22 mouse cellular contexts compared by ENCODE assay signal in the genomic region with DNA sequence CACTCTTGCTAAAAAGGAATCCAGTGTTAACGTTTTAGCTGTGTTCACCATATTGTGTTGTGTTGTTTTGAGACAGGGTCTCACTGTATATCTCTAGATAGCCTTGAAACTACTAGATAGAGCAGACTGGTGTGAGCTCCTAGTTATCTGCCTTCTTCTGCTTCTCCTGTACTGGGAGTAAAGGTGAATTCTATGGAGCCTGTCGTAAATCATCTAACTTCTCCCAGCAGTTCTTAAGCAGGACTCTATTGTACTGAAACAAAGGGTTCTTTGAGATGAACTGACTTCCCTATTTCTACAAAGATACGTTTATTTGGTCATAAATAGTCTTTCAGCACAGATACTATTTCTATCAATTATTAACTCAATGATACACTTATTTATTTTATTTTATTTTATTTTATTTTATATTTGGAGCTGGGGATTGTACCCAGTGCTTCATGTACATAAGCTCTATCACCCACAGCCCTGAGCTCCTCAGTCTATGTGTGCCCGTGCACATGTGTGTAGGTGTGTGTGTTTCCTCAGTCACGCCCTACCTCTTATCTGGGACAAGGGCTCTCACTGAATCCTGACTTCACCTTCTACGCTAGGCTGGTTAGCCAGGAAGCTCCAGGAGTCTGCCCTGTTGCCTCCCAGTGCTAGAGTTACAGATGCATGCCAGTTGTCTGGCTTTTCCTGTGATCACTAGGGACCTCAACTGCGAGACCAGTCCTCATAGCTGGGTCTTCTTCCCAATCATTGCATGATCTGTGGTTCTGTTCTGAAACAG. TPM values are rescaled to one million over a fixed set of nuclear protein-coding genes. Genes with fewer than 3 reads are reported as not detected.
DNase-seq lines count a peak whose midpoint lies in the region; ATAC-seq and TF ChIP-seq lines count a peak whose summit lies in the region.
"Had no signal": no experiment of that assay in that cellular context is flagged by ENCODE, and none has a peak within 500 bp of the region (broad histone marks: within the 10 kb centered on the region; RNA-seq: fewer than 3 reads in every experiment).

No protein-coding gene starts in this region.

- no peaks in the 10 kb centered on the region for H3K9me3 ChIP-seq in kidney, postnatal 0 days (replicated peaks; ENCODE audit: low read length)
- no peaks in the 10 kb centered on the region for H3K9me3 ChIP-seq in midbrain, postnatal 0 days (ENCODE audit: low read length)
- H3K9me3 ChIP-seq: embryonic facial prominence, embryonic 10.5 days; heart, embryonic 10.5 days; hindbrain, embryonic 15.5 days; neural tube, embryonic 12.5 days had no signal

- H3K4me1 ChIP-seq in kidney, postnatal 0 days (replicated peaks; ENCODE audit: insufficient read depth, low read length), result peaks cover 7% of the 10 kb centered on the region; the same call in 1 of the 2 replicates
- 0 out of 2 replicates have a peak, but pooled peaks cover 3% of the 10 kb centered on the region for H3K4me1 ChIP-seq in lung, adult 2 months (ENCODE audit: control insufficient read depth, insufficient read depth, low read length)
- peaks cover 15% of the 10 kb centered on the region; the same call in 1 of the 2 replicates for H3K4me1 ChIP-seq in small intestine, adult 2 months (ENCODE audit: control insufficient read depth, insufficient read depth, insufficient read length, low read length)
- H3K4me1 ChIP-seq in midbrain, postnatal 0 days (ENCODE audit: insufficient read depth, low read length), result peaks cover 7% of the 10 kb centered on the region; the same call in 1 of the 2 replicates

- no peak overlapping the region for H3K4me2 ChIP-seq in kidney, postnatal 0 days (ENCODE audit: low read length)
- H3K4me2 ChIP-seq in midbrain, postnatal 0 days (ENCODE audit: low read depth, low read length, poor library complexity, severe bottlenecking), result no peak overlapping the region
- H3K4me2 ChIP-seq: hindbrain, embryonic 15.5 days; neural tube, embryonic 12.5 days had no signal

- no peak overlapping the region for H3K27ac ChIP-seq in kidney, postnatal 0 days
- peak overlapping the region; percentile 81 for H3K27ac ChIP-seq in small intestine, adult 2 months (ENCODE audit: insufficient read depth, low read depth, low read length)
- H3K27ac ChIP-seq in midbrain, postnatal 0 days (ENCODE audit: low read depth, low read length), result no peak overlapping the region
- H3K27ac ChIP-seq: embryonic facial prominence, embryonic 10.5 days; heart, embryonic 10.5 days; hindbrain, embryonic 15.5 days; left cerebral cortex, adult 2 months; neural tube, embryonic 12.5 days had no signal

- H3K27me3 ChIP-seq in kidney, postnatal 0 days (ENCODE audit: insufficient read depth, low read length), result no peaks in the 10 kb centered on the region
- H3K27me3 ChIP-seq in small intestine, adult 2 months (ENCODE audit: control insufficient read depth, insufficient read depth, low read length), result no peaks in the 10 kb centered on the region
- no peaks in the 10 kb centered on the region for H3K27me3 ChIP-seq in midbrain, postnatal 0 days (ENCODE audit: insufficient read depth, low read length)
- H3K27me3 ChIP-seq: hindbrain, embryonic 15.5 days; neural tube, embryonic 12.5 days had no signal

- H3K36me3 ChIP-seq in kidney, postnatal 0 days (ENCODE audit: insufficient read depth, low read length), result no peaks in the 10 kb centered on the region
- H3K36me3 ChIP-seq in small intestine, adult 2 months (ENCODE audit: control insufficient read depth, insufficient read depth, low read length), result 0 out of 2 replicates have a peak, but pooled peaks cover 2% of the 10 kb centered on the region
- peaks cover 9% of the 10 kb centered on the region; the same call in 1 of the 2 replicates for H3K36me3 ChIP-seq in midbrain, postnatal 0 days (ENCODE audit: insufficient read depth, low read length)
- H3K36me3 ChIP-seq: hindbrain, embryonic 15.5 days had no signal

- WGBS in kidney, postnatal 0 days, result 61% methylated on average over 7 of the region's 7 CpGs
- WGBS in lung, adult 2 months, result 75% methylated on average over 7 of the region's 7 CpGs
- whole genome bisulfite sequencing in small intestine, adult 2 months, result 24% methylated on average over 7 of the region's 7 CpGs
- WGBS in midbrain, postnatal 0 days, result 80% methylated on average over 7 of the region's 7 CpGs

- H3K4me3 ChIP-seq in kidney, postnatal 0 days (replicated peaks; ENCODE audit: low read depth, low read length), result no peak overlapping the region
- H3K4me3 ChIP-seq in lung, adult 2 months (replicated peaks; ENCODE audit: extremely low read depth, low read depth, low read length), result no peak overlapping the region
- H3K4me3 ChIP-seq in small intestine, adult 2 months (ENCODE audit: low read depth, low read length), result no peak overlapping the region
- no peak overlapping the region for H3K4me3 ChIP-seq in midbrain, postnatal 0 days (ENCODE audit: low read depth, low read length)
- H3K4me3 ChIP-seq: embryonic facial prominence, embryonic 10.5 days; heart, embryonic 10.5 days; hindbrain, embryonic 15.5 days; left cerebral cortex, adult 2 months; neural tube, embryonic 12.5 days had no signal

- no peak for TF ChIP-seq POLR2A in lung, adult 2 months (IDR thresholded peaks at IDR 0.05; ENCODE audit: borderline replicate concordance, extremely low read depth, low read depth, low read length)
- no peak for TF ChIP-seq POLR2A in small intestine, adult 2 months (IDR thresholded peaks at IDR 0.05; ENCODE audit: low read depth, low read length)

- H3K9ac ChIP-seq in kidney, postnatal 0 days (ENCODE audit: low read depth, low read length), result no peak overlapping the region
- no peak overlapping the region for H3K9ac ChIP-seq in midbrain, postnatal 0 days (replicated peaks; ENCODE audit: low read length, poor library complexity, severe bottlenecking)
- H3K9ac ChIP-seq: forebrain, postnatal 0 days; hindbrain, embryonic 15.5 days; neural tube, embryonic 12.5 days had no signal

- peak; percentile 21 for DNase-seq in kidney, postnatal 0 days (ENCODE audit: low spot score)
- no peak for DNase-seq in kidney, adult 11 months
- DNase-seq in lung, postnatal 10 days, result peak; percentile 38
- no peak for DNase-seq in lung, adult 2 months
- no peak for DNase-seq in midbrain, postnatal 0 days (ENCODE audit: low spot score)
- DNase-seq in gastrocnemius, postnatal 4 days (ENCODE audit: low spot score in 2 of 2), result no peak
- DNase-seq: cerebellum, adult 11 months; cerebellum, postnatal 10 days; forebrain, postnatal 0 days; gastrocnemius, postnatal 25 days; heart, postnatal 4 days; kidney, adult 2 months; kidney, postnatal 10 days; midbrain, embryonic 14.5 days; right cerebral cortex, postnatal 14 days had no signal

- TF ChIP-seq CTCF in kidney, postnatal 0 days (IDR thresholded peaks at IDR 0.05; ENCODE audit: low read depth), result no peak
- TF ChIP-seq CTCF in lung, adult 2 months (IDR thresholded peaks at IDR 0.05; ENCODE audit: insufficient read depth, low read length), result no peak
- no peak for TF ChIP-seq CTCF in small intestine, adult 2 months (IDR thresholded peaks at IDR 0.05; ENCODE audit: extremely low read depth, insufficient read length, insufficient replicate concordance, low read depth, low read length)
- no peak for TF ChIP-seq CTCF in midbrain, postnatal 0 days (IDR thresholded peaks at IDR 0.05)

- ATAC-seq in kidney, postnatal 0 days (replicated peaks; ENCODE audit: low FRiP score, low read depth), result no peak
- ATAC-seq in midbrain, postnatal 0 days (ENCODE audit: low FRiP score), result no peak
- ATAC-seq: CD4-positive, CD25-positive, alpha-beta regulatory T cell, adult 4 months; forebrain, postnatal 0 days had no signal

RNA-seq across cellular contexts. Expression of a gene that starts 3.7 kb away (rescaled TPM):
- polyA plus RNA-seq in kidney, postnatal 0 days (2015; fragmentation: Nextera tagmentation; extraction: Ambion mirVana), result 2.9 and 4.1 TPM in 2 replicates
- 6.4 and 6.7 TPM in 2 replicates for polyA plus RNA-seq in lung, adult 2 months (2012; rRNA removed)
- polyA plus RNA-seq in small intestine, adult 2 months (2012; rRNA removed), result 2.3 and 4.6 TPM in 2 replicates
- 24.3 and 24.4 TPM in 2 replicates for total RNA-seq in midbrain, postnatal 0 days (2014; rRNA removed)
- 3.7 and 3.9 TPM in 2 replicates for polyA plus RNA-seq in midbrain, postnatal 0 days (2015; fragmentation: Nextera tagmentation; extraction: Ambion mirVana)
- 1 to 10 TPM; 8.1 to 9.5 TPM for total RNA-seq in gastrocnemius, postnatal 4 days (2021)

RNA-seq across cellular contexts. Expression of a gene that starts 22.8 kb away (rescaled TPM):
- 1.5 and 1.8 TPM in 2 replicates for polyA plus RNA-seq in kidney, postnatal 0 days (2015; fragmentation: Nextera tagmentation; extraction: Ambion mirVana)
- polyA plus RNA-seq in lung, adult 2 months (2012; rRNA removed), result 0.45 and 0.52 TPM in 2 replicates
- polyA plus RNA-seq in small intestine, adult 2 months (2012; rRNA removed), result 0.88 and 1.7 TPM in 2 replicates
- 3.2 and 8.0 TPM in 2 replicates for total RNA-seq in midbrain, postnatal 0 days (2014; rRNA removed)
- 0.96 and 1.1 TPM in 2 replicates for polyA plus RNA-seq in midbrain, postnatal 0 days (2015; fragmentation: Nextera tagmentation; extraction: Ambion mirVana)
- total RNA-seq in gastrocnemius, postnatal 4 days (2021), result 1 to 10 TPM; 2.6 to 4.0 TPM

RNA-seq across cellular contexts. Expression of a gene that starts 22.8 kb away (rescaled TPM):
- 37.6 and 37.9 TPM in 2 replicates for polyA plus RNA-seq in kidney, postnatal 0 days (2015; fragmentation: Nextera tagmentation; extraction: Ambion mirVana)
- 20.0 and 27.3 TPM in 2 replicates for polyA plus RNA-seq in lung, adult 2 months (2012; rRNA removed)
- 7.3 and 11.3 TPM in 2 replicates for polyA plus RNA-seq in small intestine, adult 2 months (2012; rRNA removed)
- total RNA-seq in midbrain, postnatal 0 days (2014; rRNA removed), result 33.8 and 44.7 TPM in 2 replicates
- 32.4 TPM in 2 replicates for polyA plus RNA-seq in midbrain, postnatal 0 days (2015; fragmentation: Nextera tagmentation; extraction: Ambion mirVana)
- 10 to 100 TPM; 21.7 to 26.1 TPM for total RNA-seq in gastrocnemius, postnatal 4 days (2021)

RNA-seq across cellular contexts. Expression of a gene that starts 22.9 kb away (rescaled TPM):
- 14.7 and 15.7 TPM in 2 replicates for polyA plus RNA-seq in kidney, postnatal 0 days (2015; fragmentation: Nextera tagmentation; extraction: Ambion mirVana)
- polyA plus RNA-seq in lung, adult 2 months (2012; rRNA removed), result 7.4 and 9.8 TPM in 2 replicates
- 3.3 and 3.5 TPM in 2 replicates for polyA plus RNA-seq in small intestine, adult 2 months (2012; rRNA removed)
- 25.8 and 26.0 TPM in 2 replicates for total RNA-seq in midbrain, postnatal 0 days (2014; rRNA removed)
- 31.9 and 33.1 TPM in 2 replicates for polyA plus RNA-seq in midbrain, postnatal 0 days (2015; fragmentation: Nextera tagmentation; extraction: Ambion mirVana)
- total RNA-seq in gastrocnemius, postnatal 4 days (2021), result 10 to 100 TPM; 15.3 to 15.7 TPM

RNA-seq across cellular contexts. Expression of a gene that starts 54.0 kb away (rescaled TPM):
- 450 and 462 TPM in 2 replicates for polyA plus RNA-seq in kidney, postnatal 0 days (2015; fragmentation: Nextera tagmentation; extraction: Ambion mirVana)
- 94.7 and 101 TPM in 2 replicates for polyA plus RNA-seq in lung, adult 2 months (2012; rRNA removed)
- polyA plus RNA-seq in small intestine, adult 2 months (2012; rRNA removed), result 41.1 and 59.0 TPM in 2 replicates
- 117 and 136 TPM in 2 replicates for total RNA-seq in midbrain, postnatal 0 days (2014; rRNA removed)
- polyA plus RNA-seq in midbrain, postnatal 0 days (2015; fragmentation: Nextera tagmentation; extraction: Ambion mirVana), result 334 and 339 TPM in 2 replicates
- 100 to 1,000 TPM; 161 TPM for total RNA-seq in gastrocnemius, postnatal 4 days (2021)

Comparison
In these comparisons a context has a peak if more than half of its experiments do, and no peak if none do; other contexts are left out.
1. DNase-seq: peak in kidney, postnatal 0 days (single experiment) and lung, postnatal 10 days (single experiment); none in kidney, adult 11 months (single experiment), lung, adult 2 months (single experiment), midbrain, postnatal 0 days (single experiment) and gastrocnemius, postnatal 4 days (0 of 2).